Mouse (Mus musculus) 3T3-L1 (cell line): ENCODE results near the gene Shroom3.

ENCODE experiments used
- DNase-seq: peaks from one replicate; pipeline ENCODE4 v3.0.0-alpha.2; 2015; ENCODE audit warnings: low read depth, low spot score

Gene Shroom3

GRCm38 (mm10) chr5:92849743-92850142 lies 166.5 kb downstream of the Shroom3 start:
- DNase-seq = peak; percentile 28

- no peak for DNase-seq
These were observed 167.7 kb downstream of the Shroom3 start for GRCm38 (mm10) chr5:92850925-92851324.

- DNase-seq = peak; percentile 35
These were observed 171.7 kb downstream of the Shroom3 start for GRCm38 (mm10) chr5:92854983-92855382.

- peak; percentile 81 for DNase-seq
These were observed 173.1 kb downstream of the Shroom3 start for GRCm38 (mm10) chr5:92856346-92856745.

- DNase-seq = peak; percentile 14
These were observed 173.9 kb downstream of the Shroom3 start for GRCm38 (mm10) chr5:92857177-92857576.

GRCm38 (mm10) chr5:92858104-92858503 lies 174.9 kb downstream of the Shroom3 start:
- DNase-seq = no peak

- no peak for DNase-seq
These were observed 175.3 kb downstream of the Shroom3 start for GRCm38 (mm10) chr5:92858576-92858975.

GRCm38 (mm10) chr5:92861416-92862112 lies 178.3 kb downstream of the Shroom3 start:
- DNase-seq = no peak

- DNase-seq = no peak
These were observed 181.9 kb downstream of the Shroom3 start for GRCm38 (mm10) chr5:92865090-92865489.

- no peak for DNase-seq
These were observed 183.3 kb downstream of the Shroom3 start for GRCm38 (mm10) chr5:92866546-92866945.

GRCm38 (mm10) chr5:92867253-92867652 lies 184.0 kb downstream of the Shroom3 start:
- DNase-seq = no peak

GRCm38 (mm10) chr5:92868231-92868630 lies 185.0 kb downstream of the Shroom3 start:
- no peak for DNase-seq

- no peak for DNase-seq
These were observed 187.8 kb downstream of the Shroom3 start for GRCm38 (mm10) chr5:92871048-92871447.

- no peak for DNase-seq
These were observed 188.9 kb downstream of the Shroom3 start for GRCm38 (mm10) chr5:92872182-92872581.

GRCm38 (mm10) chr5:92872991-92873390 lies 189.8 kb downstream of the Shroom3 start:
- no peak for DNase-seq

- no peak for DNase-seq
These were observed 190.3 kb downstream of the Shroom3 start for GRCm38 (mm10) chr5:92873518-92873917.

- DNase-seq = no peak
These were observed 192.6 kb downstream of the Shroom3 start for GRCm38 (mm10) chr5:92875836-92876235.

GRCm38 (mm10) chr5:92877104-92877503 lies 193.9 kb downstream of the Shroom3 start:
- DNase-seq = no peak

GRCm38 (mm10) chr5:92880393-92880792 lies 197.2 kb downstream of the Shroom3 start:
- no peak for DNase-seq

- DNase-seq = no peak
These were observed 197.7 kb downstream of the Shroom3 start for GRCm38 (mm10) chr5:92880893-92881292.

GRCm38 (mm10) chr5:92886141-92886540 lies 202.9 kb downstream of the Shroom3 start:
- peak; percentile 23 for DNase-seq

GRCm38 (mm10) chr5:92887501-92887900 lies 204.3 kb downstream of the Shroom3 start:
- no peak for DNase-seq

- peak; percentile 17 for DNase-seq
These were observed 205.5 kb downstream of the Shroom3 start for GRCm38 (mm10) chr5:92888628-92889241.
